Mouse (Mus musculus) cerebellum, adult 2 months (tissue): ENCODE results near the gene Gpam.

Source experiments
- CTCF ChIP-seq: fragments of 200-500 bp; IDR thresholded peaks from 2 replicates; pipeline ENCODE4 v1.5.1; 2011; ENCODE audit warnings: low read depth, mild to moderate bottlenecking, control low read depth, low read length, moderate library complexity, borderline replicate concordance; ENCODE audit not compliant: insufficient read depth
- POLR2A ChIP-seq: fragments of 200-500 bp; IDR thresholded peaks from 2 replicates; pipeline ENCODE4 v1.6.1; 2011; ENCODE audit warnings: low read length, control low read depth, borderline replicate concordance; ENCODE audit not compliant: insufficient read depth

- TF ChIP-seq CTCF (no peak), POLR2A (no peak)
Observed at GRCm38 (mm10) chr19:55090142-55090541, 36.9 kb downstream of the Gpam start.
